Mouse (Mus musculus): ENCODE data around the gene Pym1. TPM values are rescaled to one million over a fixed set of nuclear protein-coding genes. Genes with fewer than 3 reads are reported as not detected.
"Not testable (repeated sequence)": the region's sequence is repeated elsewhere in the genome, so short reads cannot be mapped to it uniquely, and the experiment has no call there.

Pym1 gene
- total RNA-seq, 1 experiment = 78.6 TPM

GRCm38 (mm10) chr10:128711318-128711717 lies 36.4 kb upstream of the Pym1 start:
- H3K4me3 ChIP-seq (ENCODE audit: insufficient read depth in 1 of 2, low read depth in 1 of 2, low read length in 2 of 2, poor library complexity in 1 of 2, severe bottlenecking in 1 of 2) = peak overlapping the region in 1 of 2 experiments; percentile 42; a peak in 1 of 4 replicates
- H3K4me1 ChIP-seq (ENCODE audit: control insufficient read depth in 2 of 2, insufficient read depth in 2 of 2, low read length in 2 of 2, poor library complexity in 1 of 2) = peaks cover 2 to 17% of the 10 kb centered on the region in 2 experiments; a peak in 3 of 4 replicates
- H3K9ac ChIP-seq (ENCODE audit: insufficient read depth, low read depth, low read length, poor library complexity, severe bottlenecking); H3K9me3 ChIP-seq (ENCODE audit: control insufficient read depth, insufficient read depth, low read depth, low read length); H3K36me3 ChIP-seq (ENCODE audit: control insufficient read depth, insufficient read depth, low read length, poor library complexity, severe bottlenecking); in situ Hi-C loops (cut with MboI; ENCODE audit: low sequenced_read_pairs in 2 of 2, unreplicated experiment in 2 of 2); DNase-seq (ENCODE audit: low read depth, low spot score): not testable (repeated sequence)
- peak; percentile 69; the same call in 1 of the 2 replicates for TF ChIP-seq ZNF384 (IDR thresholded peaks at IDR 0.05; ENCODE audit: low read depth, low read length)
- H3K27ac ChIP-seq (ENCODE audit: insufficient read depth, low read depth, low read length, poor library complexity, severe bottlenecking) = peak overlapping the region; percentile 65; the same call in 1 of the 2 replicates

GRCm38 (mm10) chr10:128715559-128716537 lies 31.8 kb upstream of the Pym1 start:
- H3K4me3 ChIP-seq (ENCODE audit: insufficient read depth in 1 of 2, low read depth in 1 of 2, low read length in 2 of 2, poor library complexity in 1 of 2, severe bottlenecking in 1 of 2) = no peak overlapping the region
- DNase-seq (ENCODE audit: low read depth, low spot score) = no peak

GRCm38 (mm10) chr10:128725466-128725865 lies 22.2 kb upstream of the Pym1 start:
- DNase-seq (ENCODE audit: low read depth, low spot score); H3K27ac ChIP-seq (ENCODE audit: insufficient read depth, low read depth, low read length, poor library complexity, severe bottlenecking); H3K9ac ChIP-seq (ENCODE audit: insufficient read depth, low read depth, low read length, poor library complexity, severe bottlenecking); in situ Hi-C loops (cut with MboI; ENCODE audit: low sequenced_read_pairs in 2 of 2, unreplicated experiment in 2 of 2); H3K9me3 ChIP-seq (ENCODE audit: control insufficient read depth, insufficient read depth, low read depth, low read length); H3K4me3 ChIP-seq (ENCODE audit: insufficient read depth in 1 of 2, low read depth in 1 of 2, low read length in 2 of 2, poor library complexity in 1 of 2, severe bottlenecking in 1 of 2); H3K4me1 ChIP-seq (ENCODE audit: control insufficient read depth in 2 of 2, insufficient read depth in 2 of 2, low read length in 2 of 2, poor library complexity in 1 of 2): not testable (repeated sequence)
- TF ChIP-seq ZNF384 (IDR thresholded peaks at IDR 0.05; ENCODE audit: low read depth, low read length) = peak; percentile 20; the same call in 1 of the 2 replicates
- peaks cover 12% of the 10 kb centered on the region for H3K36me3 ChIP-seq (ENCODE audit: control insufficient read depth, insufficient read depth, low read length, poor library complexity, severe bottlenecking)

More at GRCm38 (mm10) chr10:128715559-128716537, 31.8 kb upstream of the Pym1 start:
- Histone ChIP-seq H3K9me3 (ENCODE audit: control insufficient read depth, insufficient read depth, low read depth, low read length) (no peaks in the 10 kb centered on the region), H3K9ac (ENCODE audit: insufficient read depth, low read depth, low read length, poor library complexity, severe bottlenecking) (no peak overlapping the region), H3K27ac (ENCODE audit: insufficient read depth, low read depth, low read length, poor library complexity, severe bottlenecking) (no peak overlapping the region), H3K36me3 (ENCODE audit: control insufficient read depth, insufficient read depth, low read length, poor library complexity, severe bottlenecking) (peaks cover 4% of the 10 kb centered on the region; the same call in 1 of the 2 replicates), H3K4me1 (ENCODE audit: control insufficient read depth in 2 of 2, insufficient read depth in 2 of 2, low read length in 2 of 2, poor library complexity in 1 of 2) (peaks cover 2 to 12% of the 10 kb centered on the region in 2 experiments; a peak in 3 of 4 replicates)
- in situ Hi-C loops (cut with MboI; ENCODE audit: low sequenced_read_pairs in 2 of 2, unreplicated experiment in 2 of 2) = no loop called here
- TF ChIP-seq CHD2 (IDR thresholded peaks at IDR 0.05; ENCODE audit: low read depth, low read length) = no peak
- TF ChIP-seq MAFK (IDR thresholded peaks at IDR 0.05; ENCODE audit: insufficient read depth, low read depth, low read length) = no peak
- TF ChIP-seq ZC3H11A (IDR thresholded peaks at IDR 0.05; ENCODE audit: borderline replicate concordance, low read depth, low read length) = no peak
- no peak for TF ChIP-seq ZNF384 (IDR thresholded peaks at IDR 0.05; ENCODE audit: low read depth, low read length)
- no peak for TF ChIP-seq HCFC1 (IDR thresholded peaks at IDR 0.05; ENCODE audit: borderline replicate concordance, insufficient read depth, low read length)

GRCm38 (mm10) chr10:128728059-128728458 lies 19.6 kb upstream of the Pym1 start:
- Histone ChIP-seq H3K4me3 (ENCODE audit: insufficient read depth in 1 of 2, low read depth in 1 of 2, low read length in 2 of 2, poor library complexity in 1 of 2, severe bottlenecking in 1 of 2) (no peak overlapping the region), H3K9ac (ENCODE audit: insufficient read depth, low read depth, low read length, poor library complexity, severe bottlenecking) (no peak overlapping the region), H3K4me1 (ENCODE audit: control insufficient read depth in 2 of 2, insufficient read depth in 2 of 2, low read length in 2 of 2, poor library complexity in 1 of 2) (no peaks in the 10 kb centered on the region), H3K9me3 (ENCODE audit: control insufficient read depth, insufficient read depth, low read depth, low read length) (no peaks in the 10 kb centered on the region), H3K36me3 (ENCODE audit: control insufficient read depth, insufficient read depth, low read length, poor library complexity, severe bottlenecking) (peaks cover 18% of the 10 kb centered on the region), H3K27ac (ENCODE audit: insufficient read depth, low read depth, low read length, poor library complexity, severe bottlenecking) (no peak overlapping the region)
- in situ Hi-C loops (cut with MboI; ENCODE audit: low sequenced_read_pairs in 2 of 2, unreplicated experiment in 2 of 2) = no loop called here
- DNase-seq (ENCODE audit: low read depth, low spot score) = no peak
- TF ChIP-seq ZNF384 (IDR thresholded peaks at IDR 0.05; ENCODE audit: low read depth, low read length) = no peak
- TF ChIP-seq CHD2 (IDR thresholded peaks at IDR 0.05; ENCODE audit: low read depth, low read length) = no peak
- no peak for TF ChIP-seq ZC3H11A (IDR thresholded peaks at IDR 0.05; ENCODE audit: borderline replicate concordance, low read depth, low read length)
- no peak for TF ChIP-seq HCFC1 (IDR thresholded peaks at IDR 0.05; ENCODE audit: borderline replicate concordance, insufficient read depth, low read length)
- no peak for TF ChIP-seq MAFK (IDR thresholded peaks at IDR 0.05; ENCODE audit: insufficient read depth, low read depth, low read length)
